Mouse (Mus musculus) naive thymus-derived CD4-positive, alpha-beta T cell, adult 5 months (primary cell): ENCODE results near the gene Krtcap3. TPM values are rescaled to one million over a fixed set of nuclear protein-coding genes. Genes with fewer than 3 reads are reported as not detected.

Experiments used
- polyA plus RNA-seq: library from polyadenylated mRNA; unstranded; fragments of 100-300 nt; shearing (Covaris generic); gene quantifications from one replicate; pipeline ENCODE4 v1.2.1, GENCODE M21; 2017

The Krtcap3 gene
- polyA plus RNA-seq: 55.3 TPM

DNA sequence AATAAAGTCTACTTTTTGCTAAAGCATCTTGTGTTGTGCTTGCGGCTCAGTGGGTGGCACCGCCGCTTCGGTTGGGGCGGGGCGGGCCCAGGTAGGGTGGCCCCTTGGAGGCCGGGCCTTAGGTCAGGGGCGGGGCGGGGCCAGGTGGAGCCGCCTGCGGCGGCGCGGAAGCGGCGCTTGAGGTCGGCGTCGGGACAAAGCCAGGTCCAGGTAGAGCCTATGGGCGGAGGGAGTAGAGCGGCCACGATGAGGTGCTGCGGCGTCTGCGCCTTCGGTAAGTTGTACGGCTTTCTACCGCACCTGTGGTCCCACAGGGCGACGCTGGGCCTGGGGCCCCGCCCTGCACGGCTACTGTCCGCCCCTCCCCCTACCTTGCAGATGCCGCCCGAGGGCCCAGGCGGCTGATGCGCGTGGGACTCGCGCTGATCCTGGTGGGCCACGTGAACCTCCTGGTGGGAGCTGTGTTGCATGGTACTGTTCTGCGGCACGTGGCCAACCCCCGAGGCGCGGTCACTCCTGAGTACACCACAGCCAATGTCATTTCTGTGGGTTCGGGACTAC is at the start of gene Krtcap3:
TSS of gene Krtcap3 (plus strand) at position 151 of the 561 bp plus-strand sequence.

DNA sequence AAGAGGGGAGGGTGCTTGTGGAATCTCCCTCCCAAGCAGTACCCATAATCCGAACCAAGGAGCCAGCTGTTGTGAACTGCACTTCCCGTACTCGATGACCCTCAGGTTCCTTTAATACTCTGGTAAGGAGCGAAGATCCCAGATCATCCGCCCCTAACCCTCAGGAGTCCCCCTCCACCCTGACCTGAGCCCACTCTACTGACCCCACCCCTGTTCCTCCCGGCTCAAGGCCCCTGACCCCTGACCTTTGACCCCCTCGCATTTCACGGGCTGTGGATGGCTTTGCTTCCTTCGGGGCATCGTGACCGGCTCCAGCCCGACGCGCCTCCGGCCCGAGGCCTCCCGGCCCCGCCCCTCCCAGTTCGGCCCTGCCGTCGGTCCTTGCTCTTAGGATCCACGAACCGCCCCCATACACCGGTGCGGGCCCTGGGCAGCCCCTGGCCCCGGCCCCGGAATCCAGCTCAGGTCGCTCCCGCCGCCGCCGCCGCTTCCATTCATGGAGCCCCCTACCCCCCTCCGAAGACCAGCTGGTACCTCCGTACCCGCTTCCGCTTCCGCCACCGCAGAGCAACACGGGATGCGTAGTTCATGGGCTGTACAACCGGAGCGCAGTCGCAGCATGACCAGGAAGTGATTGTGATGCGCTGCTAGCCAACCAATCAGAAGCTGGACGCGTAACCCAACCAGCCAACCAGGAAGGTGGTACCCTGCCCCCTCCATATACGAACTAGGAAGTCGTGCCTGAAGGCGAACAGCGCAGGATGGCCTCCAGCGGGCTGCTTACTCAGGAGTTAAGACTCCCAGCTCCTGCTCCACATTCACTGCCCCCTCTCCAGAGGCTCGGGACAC is 49.5 kb upstream of the Krtcap3 start, which contains the start of gene Zfp513:
TSS of gene Zfp513 (minus strand) at position 562 of the 849 bp plus-strand sequence.

DNA sequence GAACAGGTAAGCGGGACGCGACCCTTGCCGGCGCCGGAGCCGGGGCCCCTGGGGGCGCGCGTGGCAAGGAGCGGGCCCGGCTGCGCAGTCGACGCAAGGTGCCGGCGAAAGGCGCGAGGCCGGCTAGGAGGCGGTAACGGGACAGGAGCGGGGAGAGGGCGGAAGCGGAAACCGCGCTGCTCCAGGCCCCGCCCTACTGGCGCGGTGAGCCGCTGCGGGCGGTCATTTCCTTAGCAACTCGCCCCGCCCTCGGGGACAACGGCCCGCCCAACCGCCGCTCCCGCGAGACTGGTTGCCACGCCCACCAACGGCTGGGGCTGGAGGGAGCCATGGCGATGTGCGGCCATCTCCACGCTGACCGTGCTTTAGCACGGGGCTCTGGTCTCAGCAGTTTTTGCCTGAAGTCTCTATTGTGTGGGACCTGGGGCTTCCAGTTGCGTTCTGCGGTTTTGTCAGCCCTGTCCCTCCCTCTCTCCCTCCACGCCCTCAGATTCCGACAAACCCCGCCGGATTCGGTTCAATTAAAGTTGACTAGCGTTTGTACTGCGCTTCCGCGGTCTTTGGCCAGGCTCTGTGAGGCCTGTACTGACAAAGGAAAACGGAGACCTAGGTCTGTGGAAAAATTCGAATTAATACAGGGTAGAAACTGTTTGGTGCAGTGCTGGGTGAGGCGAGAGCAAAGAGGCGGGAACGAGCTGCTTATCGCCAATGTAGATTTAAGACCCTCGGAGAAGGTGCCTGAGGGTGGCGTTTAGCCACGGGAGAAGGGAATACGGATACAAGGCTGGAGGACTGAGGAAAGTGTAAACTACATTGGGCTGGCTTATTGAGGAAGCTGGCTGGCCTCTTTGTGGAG is 30.8 kb upstream of the Krtcap3 start, which contains the start of gene Ppm1g:
TSS of gene Ppm1g (minus strand) at position 240 of the 856 bp plus-strand sequence.

DNA sequence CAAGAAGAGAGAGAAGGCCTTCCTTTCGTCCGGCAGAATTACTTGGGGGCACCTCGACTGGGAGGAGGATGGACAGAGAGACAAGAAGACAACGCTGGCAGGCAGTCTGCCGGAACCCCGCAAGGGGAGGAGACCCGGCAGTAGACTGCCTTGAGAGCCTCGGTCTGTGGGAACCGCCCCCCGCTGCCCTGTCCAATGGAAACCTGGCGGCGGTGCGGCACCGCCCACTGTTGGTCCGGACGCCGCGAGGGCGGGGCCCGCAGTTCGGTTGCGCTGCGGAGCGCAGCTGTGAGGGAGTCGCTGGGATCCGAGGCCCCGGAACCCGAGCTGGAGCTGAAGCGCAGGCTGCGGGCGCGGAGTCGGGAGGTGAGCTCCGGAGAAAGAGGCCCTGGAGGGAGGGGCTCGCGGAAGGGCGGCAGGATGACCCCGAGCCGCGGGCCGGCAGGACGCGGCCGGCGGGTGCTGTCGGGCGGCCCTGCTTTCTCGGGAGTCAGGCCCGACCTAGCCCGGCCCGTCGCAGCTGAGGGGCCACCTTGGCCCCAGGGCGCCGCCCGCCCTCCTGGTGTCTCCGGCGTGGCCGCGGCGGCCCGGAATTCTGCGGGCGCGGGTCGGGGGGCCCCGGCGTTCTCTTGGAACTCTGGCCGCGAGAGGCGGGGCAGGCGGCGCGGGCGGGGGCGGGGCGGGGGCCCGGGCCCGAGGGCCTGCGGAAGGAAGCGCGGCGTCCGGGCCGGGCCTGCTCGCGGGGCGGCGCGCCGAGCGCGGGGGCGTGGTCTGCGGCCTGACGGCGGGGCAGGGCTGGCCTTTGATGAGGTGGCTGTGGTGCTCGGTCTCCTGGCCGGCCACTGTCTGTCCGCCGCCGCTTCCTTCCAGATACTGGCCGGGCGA is 10.6 kb upstream of the Krtcap3 start, which contains the start of the genes Nrbp1 and Gm9970:
TSS of gene Nrbp1 (plus strand) at position 228 of the 885 bp plus-strand sequence.
TSS of gene Gm9970 (minus strand) at position 596 of the 885 bp plus-strand sequence.

DNA sequence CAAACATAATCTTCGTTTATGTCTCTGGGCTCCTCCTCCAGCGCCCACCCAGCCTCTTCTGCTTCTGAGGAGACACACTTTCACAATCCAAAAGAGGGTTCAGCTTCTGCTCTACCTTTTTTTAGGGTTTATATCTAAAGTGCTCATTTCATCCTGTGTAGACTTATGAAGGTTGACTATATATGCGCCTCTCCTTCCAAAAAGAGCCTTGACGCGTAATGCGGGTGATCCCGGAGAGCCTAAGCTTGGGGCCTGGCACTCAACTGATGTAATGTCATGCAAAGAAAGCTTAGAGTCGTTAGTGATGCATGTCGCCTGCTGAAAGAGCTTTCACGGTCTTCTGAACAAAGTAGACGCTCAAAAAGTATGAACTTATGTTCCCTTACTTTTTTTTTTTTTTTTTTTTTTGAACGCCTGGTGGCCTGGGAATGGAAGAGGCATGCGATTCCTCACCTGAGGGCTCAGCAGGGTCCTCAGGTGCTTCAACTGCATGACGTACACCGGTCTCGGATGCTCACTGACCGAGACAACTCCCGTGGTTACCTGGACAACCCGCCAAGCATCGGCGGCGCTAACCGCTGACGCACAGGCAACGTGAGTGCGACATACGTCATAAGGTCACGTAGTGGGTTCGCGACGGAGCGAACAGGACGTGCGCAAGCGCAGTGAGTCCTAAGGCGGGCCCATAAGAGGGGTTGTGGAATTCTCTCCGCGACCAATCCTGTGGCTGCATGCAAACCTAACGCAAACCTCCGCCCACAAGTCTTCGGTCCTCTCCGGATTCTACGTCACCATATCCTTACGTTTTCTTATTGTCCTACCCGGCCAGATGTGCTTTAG is 39.2 kb downstream of the Krtcap3 start, which contains the start of gene Ift172:
TSS of gene Ift172 (minus strand) at position 596 of the 840 bp plus-strand sequence.

DNA sequence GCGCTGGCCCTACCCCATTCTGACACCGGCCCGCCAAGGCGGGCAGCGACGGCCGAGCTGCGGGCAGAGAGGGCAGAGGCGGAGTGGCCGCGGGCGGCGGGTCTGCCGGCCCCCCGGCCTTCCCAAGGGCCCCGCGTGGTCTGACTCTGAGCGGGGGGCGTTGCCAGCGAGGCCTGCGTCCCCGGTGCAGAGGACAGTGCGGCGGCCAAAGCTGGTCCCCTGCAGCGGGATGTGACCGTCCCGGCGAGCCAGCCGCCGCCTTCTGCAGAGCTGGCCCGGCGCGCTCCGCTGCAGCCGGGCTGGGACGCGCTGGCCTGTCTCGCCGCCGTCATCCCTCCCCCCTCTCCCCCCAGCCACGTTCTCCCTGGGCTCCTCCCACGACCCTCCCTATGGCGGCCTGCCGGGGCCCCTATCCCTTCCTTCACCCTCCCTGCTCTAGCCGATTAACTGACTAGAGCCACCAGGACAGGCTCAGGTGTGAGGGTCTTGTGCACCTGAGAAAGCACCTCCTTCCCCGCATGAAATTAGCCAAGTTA is 44.2 kb downstream of the Krtcap3 start, which contains the start of gene Fndc4:
TSS of gene Fndc4 (minus strand) at position 475 of the 536 bp plus-strand sequence.

DNA sequence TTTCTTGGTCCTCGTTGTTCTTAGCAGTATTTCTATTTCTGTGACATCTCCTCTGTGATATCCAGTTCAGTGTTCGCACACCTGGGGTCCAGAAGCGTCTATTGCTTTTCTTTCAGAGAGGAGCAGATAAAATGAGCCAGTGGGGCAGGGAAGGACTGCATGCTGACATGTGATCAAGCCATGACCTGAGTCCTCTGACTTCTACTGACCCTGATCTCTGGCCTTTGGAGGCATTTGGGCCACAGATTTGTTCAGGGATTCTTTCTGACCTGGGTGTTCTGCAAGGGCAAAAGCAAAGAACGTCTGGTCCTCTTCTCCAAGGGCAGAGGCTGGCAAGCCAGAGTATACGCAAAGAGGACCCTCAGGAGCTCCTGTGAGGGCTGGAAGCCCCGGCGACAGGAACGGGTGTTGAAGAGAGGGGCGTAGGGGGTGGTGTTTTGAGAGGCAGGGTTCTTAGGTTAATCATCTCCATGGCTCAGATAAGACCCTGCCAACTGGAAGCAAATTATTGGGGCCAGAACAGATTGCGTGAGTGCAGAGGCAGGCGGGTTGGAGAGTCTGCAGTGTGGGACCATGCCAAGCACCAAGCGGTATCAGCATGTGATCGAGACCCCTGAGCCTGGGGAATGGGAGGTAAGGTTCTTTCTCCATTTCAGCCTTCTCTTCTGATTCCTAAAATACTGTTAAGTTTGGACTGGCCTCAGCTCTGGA is 45.7 kb downstream of the Krtcap3 start, which contains the start of gene Gckr:
TSS of gene Gckr (plus strand) at position 397 of the 711 bp plus-strand sequence.

Other genes with a start within 250 kb of the Krtcap3 start
- gene Atraid, start 203.4 kb upstream of the Krtcap3 start, polyA plus RNA-seq: 64.4 TPM
- 8.8 TPM for gene Slc5a6, start 202.8 kb upstream of the Krtcap3 start, polyA plus RNA-seq
- 24.5 TPM for gene Cad, start 196.9 kb upstream of the Krtcap3 start, polyA plus RNA-seq
- not detected for gene Dnajc5g, start 145.4 kb upstream of the Krtcap3 start, polyA plus RNA-seq
- gene Slc30a3, start 143.5 kb upstream of the Krtcap3 start, polyA plus RNA-seq: not detected
- not detected for gene Trim54, start 135.0 kb upstream of the Krtcap3 start, polyA plus RNA-seq
- not detected for gene Ucn, start 112.9 kb upstream of the Krtcap3 start, polyA plus RNA-seq
- 15.3 TPM for gene Mpv17, start 97.4 kb upstream of the Krtcap3 start, polyA plus RNA-seq
- 2.5 TPM for gene Gm29609, start 71.8 kb upstream of the Krtcap3 start, polyA plus RNA-seq
- gene Gtf3c2, start 71.5 kb upstream of the Krtcap3 start, polyA plus RNA-seq: 94.7 TPM
- gene Snx17, start 58.5 kb upstream of the Krtcap3 start, polyA plus RNA-seq: 88.9 TPM
- 51.6 TPM for gene Eif2b4, start 58.3 kb upstream of the Krtcap3 start, polyA plus RNA-seq
- gene Zfp513, start 49.4 kb upstream of the Krtcap3 start, polyA plus RNA-seq: 23.9 TPM
- gene Ppm1g, start 31.0 kb upstream of the Krtcap3 start, polyA plus RNA-seq: 169 TPM
- 259 TPM for gene Nrbp1, start 10.8 kb upstream of the Krtcap3 start, polyA plus RNA-seq
- 0.67 TPM for gene Gm9970, start 10.5 kb upstream of the Krtcap3 start, polyA plus RNA-seq
- gene Ift172, start 39.4 kb downstream of the Krtcap3 start, polyA plus RNA-seq: 10.5 TPM
- gene Fndc4, start 44.4 kb downstream of the Krtcap3 start, polyA plus RNA-seq: 0.90 TPM
- 0.51 TPM for gene Gckr, start 45.8 kb downstream of the Krtcap3 start, polyA plus RNA-seq
- gene Zfp512, start 200.7 kb downstream of the Krtcap3 start, polyA plus RNA-seq: 42.7 TPM
- not detected for gene 4930548H24Rik, start 234.0 kb downstream of the Krtcap3 start, polyA plus RNA-seq
- 43.6 TPM for gene Gpn1, start 243.1 kb downstream of the Krtcap3 start, polyA plus RNA-seq